Mouse (Mus musculus) kidney, embryonic 15.5 days (tissue): ENCODE data around the gene Ick. TPM values are rescaled to one million over a fixed set of nuclear protein-coding genes. Genes with fewer than 3 reads are reported as not detected.
"Not testable (repeated sequence)": the region's sequence is repeated elsewhere in the genome, so short reads cannot be mapped to it uniquely, and the experiment has no call there.

Source experiments
- ATAC-seq: fragments of 200-750 bp; cut with Nextera tagmentation; replicated peaks from 2 replicates; pipeline ENCODE4 v1.8.0; 2017; ENCODE audit warnings: moderate TSS enrichment; ENCODE audit not compliant: low FRiP score
- H3K27ac ChIP-seq: fragments of 300-500 bp; sonication (generic); 2 replicates; pipeline ENCODE4 v1.5.1; 2015; ENCODE audit warnings: mild to moderate bottlenecking, inconsistent platforms
- H3K27me3 ChIP-seq: fragments of 300-500 bp; sonication (generic); 2 replicates; pipeline ENCODE4 v1.6.1; 2015; ENCODE audit warnings: inconsistent platforms
- H3K36me3 ChIP-seq: fragments of 300-500 bp; sonication (generic); 2 replicates; pipeline ENCODE4 v1.6.1; 2015; ENCODE audit warnings: inconsistent platforms
- H3K4me1 ChIP-seq: fragments of 300-500 bp; sonication (generic); 2 replicates; pipeline ENCODE4 v1.6.1; 2015; ENCODE audit warnings: inconsistent platforms
- H3K4me2 ChIP-seq: fragments of 300-500 bp; sonication (generic); 2 replicates; pipeline ENCODE4 v1.6.1; 2015; ENCODE audit warnings: moderate library complexity, mild to moderate bottlenecking, inconsistent platforms
- H3K4me3 ChIP-seq: fragments of 300-500 bp; sonication (generic); replicated peaks from 2 replicates; pipeline ENCODE4 v1.5.1; 2015; ENCODE audit warnings: mild to moderate bottlenecking, inconsistent platforms
- H3K9ac ChIP-seq: fragments of 300-500 bp; sonication (generic); 2 replicates; pipeline ENCODE4 v1.6.1; 2015; ENCODE audit warnings: mild to moderate bottlenecking, inconsistent platforms
- H3K9me3 ChIP-seq: fragments of 300-500 bp; sonication (generic); replicated peaks from 2 replicates; pipeline ENCODE4 v1.6.1; 2016; ENCODE audit warnings: inconsistent platforms
- WGBS: fragments of 180-500 bp; shearing (Covaris S2); methylation state at CpG from one replicate; pipeline ENCODE4 v1.1.7; 2015; ENCODE audit warnings: mixed read lengths; 5-methylcytosine and 5-hydroxymethylcytosine counted together
- polyA plus RNA-seq: library from polyadenylated mRNA; unstranded; fragments of >200 nt; fragmentation: Nextera tagmentation; extraction: Ambion mirVana; gene quantifications from 2 replicates; pipeline ENCODE4 v1.2.1, GENCODE M21; 2015

Ick gene
- polyA plus RNA-seq, 1 experiment from 2014 or later, result 24.2 TPM

- Histone ChIP-seq H3K9ac (no peak overlapping the region), H3K27me3 (no peaks in the 10 kb centered on the region), H3K4me2 (no peak overlapping the region), H3K4me1 (no peaks in the 10 kb centered on the region), H3K4me3 (no peak overlapping the region), H3K27ac (no peak overlapping the region), H3K9me3 (no peaks in the 10 kb centered on the region), H3K36me3 (peaks cover 70% of the 10 kb centered on the region)
- ATAC-seq, result no peak
- 91% methylated on average over 1 of the region's 1 CpGs for WGBS
Measured at GRCm38 (mm10) chr9:78157221-78157620, 48.2 kb downstream of the Ick start.

GRCm38 (mm10) chr9:78163291-78163690, 54.3 kb downstream of the Ick start:
- H3K27me3 ChIP-seq, result no peaks in the 10 kb centered on the region
- 74% methylated on average over 10 of the region's 10 CpGs for WGBS
- peaks cover 92% of the 10 kb centered on the region for H3K36me3 ChIP-seq
- H3K4me3 ChIP-seq, result no peak overlapping the region
- H3K9me3 ChIP-seq, result no peaks in the 10 kb centered on the region
- H3K4me2 ChIP-seq, result no peak overlapping the region
- no peaks in the 10 kb centered on the region for H3K4me1 ChIP-seq
- no peak for ATAC-seq
- H3K27ac ChIP-seq, result no peak overlapping the region
- H3K9ac ChIP-seq, result no peak overlapping the region

- peaks cover 84% of the 10 kb centered on the region for H3K36me3 ChIP-seq
- no peaks in the 10 kb centered on the region for H3K4me1 ChIP-seq
- H3K9me3 ChIP-seq, result no peaks in the 10 kb centered on the region
- no peak overlapping the region for H3K4me3 ChIP-seq
- no peak for ATAC-seq
- H3K27me3 ChIP-seq, result no peaks in the 10 kb centered on the region
- H3K4me2 ChIP-seq, result no peak overlapping the region
- WGBS, result 93% methylated on average over 3 of the region's 3 CpGs
- H3K9ac ChIP-seq, result no peak overlapping the region
- no peak overlapping the region for H3K27ac ChIP-seq
Measured at GRCm38 (mm10) chr9:78164741-78165140, 55.7 kb downstream of the Ick start.

- Histone ChIP-seq H3K9ac (no peak overlapping the region), H3K4me2 (no peak overlapping the region), H3K4me1 (no peaks in the 10 kb centered on the region), H3K27ac (no peak overlapping the region), H3K36me3 (peaks cover 77% of the 10 kb centered on the region), H3K27me3 (no peaks in the 10 kb centered on the region), H3K4me3 (no peak overlapping the region), H3K9me3 (no peaks in the 10 kb centered on the region)
- ATAC-seq, result no peak
- WGBS, result 92% methylated on average over 6 of the region's 6 CpGs
Measured at GRCm38 (mm10) chr9:78165454-78165853, 56.5 kb downstream of the Ick start.

GRCm38 (mm10) chr9:78166694-78167452, 57.9 kb downstream of the Ick start:
- 84% methylated on average over 19 of the region's 19 CpGs for WGBS
- H3K36me3 ChIP-seq, result peaks cover 63% of the 10 kb centered on the region
- no peak overlapping the region for H3K4me3 ChIP-seq
- no peaks in the 10 kb centered on the region for H3K27me3 ChIP-seq
- no peaks in the 10 kb centered on the region for H3K9me3 ChIP-seq
- no peaks in the 10 kb centered on the region for H3K4me1 ChIP-seq
- ATAC-seq, result no peak
- H3K9ac ChIP-seq, result no peak overlapping the region
- H3K4me2 ChIP-seq, result no peak overlapping the region
- H3K27ac ChIP-seq, result no peak overlapping the region

- Histone ChIP-seq H3K9ac (no peak overlapping the region), H3K27me3 (no peaks in the 10 kb centered on the region), H3K36me3 (peaks cover 56% of the 10 kb centered on the region), H3K27ac (no peak overlapping the region), H3K4me2 (no peak overlapping the region), H3K9me3 (no peaks in the 10 kb centered on the region), H3K4me3 (no peak overlapping the region), H3K4me1 (no peaks in the 10 kb centered on the region)
- 92% methylated on average over 19 of the region's 19 CpGs for WGBS
- no peak; the same call in 1 of the 2 replicates for ATAC-seq
Measured at GRCm38 (mm10) chr9:78167453-78167969, 58.5 kb downstream of the Ick start.

GRCm38 (mm10) chr9:78168864-78169263, 59.9 kb downstream of the Ick start:
- H3K9me3 ChIP-seq, result no peaks in the 10 kb centered on the region
- no peaks in the 10 kb centered on the region for H3K4me1 ChIP-seq
- H3K4me3 ChIP-seq, result no peak overlapping the region
- no peak overlapping the region for H3K9ac ChIP-seq
- H3K4me2 ChIP-seq, result no peak overlapping the region
- 89% methylated on average over 5 of the region's 6 CpGs for WGBS
- H3K36me3 ChIP-seq, result peaks cover 46% of the 10 kb centered on the region
- no peak for ATAC-seq
- no peaks in the 10 kb centered on the region for H3K27me3 ChIP-seq
- no peak overlapping the region for H3K27ac ChIP-seq

GRCm38 (mm10) chr9:78174016-78174415, 65.0 kb downstream of the Ick start:
- ATAC-seq, result no peak
- Histone ChIP-seq H3K27me3 (no peaks in the 10 kb centered on the region), H3K4me3 (no peak overlapping the region), H3K27ac (no peak overlapping the region), H3K36me3 (no peaks in the 10 kb centered on the region; the same call in none of the 2 replicates), H3K4me1 (peaks cover 6% of the 10 kb centered on the region), H3K9ac (no peak overlapping the region), H3K9me3 (no peaks in the 10 kb centered on the region), H3K4me2 (no peak overlapping the region)
- 68% methylated on average over 1 of the region's 1 CpGs for WGBS

- H3K27me3 ChIP-seq, H3K4me3 ChIP-seq, H3K36me3 ChIP-seq, H3K9ac ChIP-seq, ATAC-seq, H3K4me1 ChIP-seq, H3K9me3 ChIP-seq, H3K27ac ChIP-seq: not testable (repeated sequence)
- WGBS, result 33% methylated on average over 3 of the region's 3 CpGs
- peak overlapping the region; percentile 35; the same call in 1 of the 2 replicates for H3K4me2 ChIP-seq
Measured at GRCm38 (mm10) chr9:78174925-78175276, 65.9 kb downstream of the Ick start.

- Histone ChIP-seq H3K27ac (peak overlapping the region; percentile 99), H3K4me3 (peak overlapping the region; percentile 75), H3K9ac (peak overlapping the region; percentile 73), H3K36me3 (no peaks in the 10 kb centered on the region), H3K4me2 (peak overlapping the region; percentile 68), H3K9me3 (no peaks in the 10 kb centered on the region), H3K27me3 (no peaks in the 10 kb centered on the region), H3K4me1 (peaks cover 6% of the 10 kb centered on the region)
- under 1% methylated on average over 48 of the region's 58 CpGs for WGBS
- peak; percentile 99 for ATAC-seq
Measured at GRCm38 (mm10) chr9:78175277-78176200, 66.5 kb downstream of the Ick start.

- Histone ChIP-seq H3K4me3 (peak overlapping the region; percentile 75), H3K9me3 (no peaks in the 10 kb centered on the region), H3K4me2 (peak overlapping the region; percentile 68), H3K27ac (peak overlapping the region; percentile 99), H3K27me3 (no peaks in the 10 kb centered on the region), H3K9ac (peak overlapping the region; percentile 73), H3K4me1 (peaks cover 6% of the 10 kb centered on the region), H3K36me3 (no peaks in the 10 kb centered on the region)
- WGBS, result under 1% methylated on average over 22 of the region's 22 CpGs
- peak; percentile 59 for ATAC-seq
Measured at GRCm38 (mm10) chr9:78176201-78176727, 67.3 kb downstream of the Ick start.

- H3K4me3 ChIP-seq, result peak overlapping the region; percentile 75
- peak overlapping the region; percentile 73 for H3K9ac ChIP-seq
- H3K36me3 ChIP-seq, result no peaks in the 10 kb centered on the region
- H3K4me2 ChIP-seq, result peak overlapping the region; percentile 68
- H3K9me3 ChIP-seq, result no peaks in the 10 kb centered on the region
- H3K27me3 ChIP-seq, result no peaks in the 10 kb centered on the region
- H3K4me1 ChIP-seq, result peaks cover 6% of the 10 kb centered on the region
- ATAC-seq, result no peak
- peak overlapping the region; percentile 99 for H3K27ac ChIP-seq
- 19% methylated on average over 7 of the region's 7 CpGs for WGBS
Measured at GRCm38 (mm10) chr9:78176831-78177230, 67.8 kb downstream of the Ick start.
